Mouse (Mus musculus): ENCODE data around the gene Akip1.

DNA sequence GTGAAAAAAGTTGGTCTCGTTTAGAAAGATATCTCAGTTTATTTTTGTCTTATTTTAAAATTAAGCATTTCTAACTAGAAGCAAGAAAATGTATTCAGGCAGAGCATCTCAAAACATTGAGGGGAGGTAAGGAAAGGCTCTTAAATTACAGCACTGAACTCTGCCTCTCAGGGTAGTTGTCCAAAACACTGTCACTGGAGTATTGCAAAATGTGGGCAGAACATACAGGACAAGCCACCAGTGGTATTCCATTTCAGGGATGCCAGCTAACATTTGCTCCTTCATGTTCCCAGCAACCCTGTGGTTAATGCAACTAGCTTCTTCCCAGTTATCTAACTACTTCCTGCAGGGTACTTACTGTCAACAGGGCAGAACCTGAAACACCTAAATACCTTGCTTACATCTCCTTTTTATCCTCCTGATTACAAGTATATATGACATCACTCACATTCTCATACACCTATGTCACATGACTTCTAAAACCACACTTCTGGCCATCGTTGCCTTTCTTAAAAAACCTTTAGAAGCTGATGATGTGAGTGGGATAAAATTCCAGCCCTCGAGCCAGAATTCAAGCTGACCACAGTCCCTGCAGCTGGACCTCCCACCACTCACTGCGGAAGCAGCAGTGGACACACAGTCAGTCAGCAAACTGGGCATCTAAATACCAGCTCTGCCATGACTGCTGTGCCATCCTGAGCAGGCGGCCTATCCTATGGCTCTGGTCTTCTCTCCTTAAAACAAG lies 33.9 kb upstream of the Akip1 start:
- TF ChIP-seq EP300 (IDR thresholded peaks at IDR 0.05; ENCODE audit: insufficient read depth, low read depth, low read length), result no peak
- TF ChIP-seq POLR2A (IDR thresholded peaks at IDR 0.05; ENCODE audit: insufficient read depth, low read depth, low read length), result no peak
- no peak for TF ChIP-seq CTCF (IDR thresholded peaks at IDR 0.05)

All from heart, adult 2 months (tissue).